Mouse (Mus musculus) macrophage (primary cell): ENCODE data around the gene Efna2. TPM values are rescaled to one million over a fixed set of nuclear protein-coding genes. Genes with fewer than 3 reads are reported as not detected.

Experiments used
- H3K27ac ChIP-seq: fragments of 350-480 bp; formaldehyde crosslinking; 2 replicates; pipeline ENCODE4 v1.9.0; 2021
- H3K36me3 ChIP-seq: fragments of 350-480 bp; formaldehyde crosslinking; 2 replicates; pipeline ENCODE4 v1.9.0; 2021; ENCODE audit errors: inconsistent target
- H3K4me3 ChIP-seq: fragments of 350-480 bp; formaldehyde crosslinking; 2 replicates; pipeline ENCODE4 v1.9.0; 2021; ENCODE audit errors: inconsistent target
- H3K79me2 ChIP-seq: fragments of 350-480 bp; formaldehyde crosslinking; 2 replicates; pipeline ENCODE4 v1.9.0; 2021; ENCODE audit errors: inconsistent target
- WGBS: methylation state at CpG from one replicate; pipeline ENCODE4 v1.1.7; 2026; ENCODE audit warnings: inconsistent platforms; ENCODE audit not compliant: missing documents; 5-methylcytosine and 5-hydroxymethylcytosine counted together
- polyA plus RNA-seq: library from polyadenylated mRNA; stranded (reverse); fragments of 250-400 nt; gene quantifications from 3 replicates; pipeline ENCODE4 v1.2.4, GENCODE M21; 2018; ENCODE audit warnings: inconsistent platforms

Efna2 gene
- polyA plus RNA-seq, 1 experiment from 2014 or later: 0.29 TPM

GRCm38 (mm10) chr10:80226416-80227165 is 47.3 kb downstream of the Efna2 start, which contains the start of gene Mum1:
Gene Mum1, plus strand, starts transcription at chr10:80226434.
- peaks cover 6% of the 10 kb centered on the region for H3K79me2 ChIP-seq
- under 1% methylated on average over 70 of the region's 75 CpGs for WGBS

GRCm38 (mm10) chr10:80227166-80227539 is 47.9 kb downstream of the Efna2 start:
- Histone ChIP-seq H3K79me2 (peaks cover 6% of the 10 kb centered on the region), H3K4me3 (peak overlapping the region; percentile 76), H3K36me3 (peaks cover 23% of the 10 kb centered on the region; the same call in 1 of the 2 replicates), H3K27ac (peak overlapping the region; percentile 29)
- 9% methylated on average over 10 of the region's 10 CpGs for WGBS

More at GRCm38 (mm10) chr10:80226416-80227165, 47.3 kb downstream of the Efna2 start, which contains the start of gene Mum1:
- peaks cover 17% of the 10 kb centered on the region; the same call in 1 of the 2 replicates for H3K36me3 ChIP-seq
- H3K27ac ChIP-seq: peak within 1 kb of the TSS; percentile 42
- H3K4me3 ChIP-seq: peak within 1 kb of the TSS; percentile 76

- 88% methylated on average over 14 of the region's 15 CpGs for WGBS
- H3K27ac ChIP-seq: no peak overlapping the region
- no peak overlapping the region for H3K4me3 ChIP-seq
- H3K79me2 ChIP-seq: peaks cover 6% of the 10 kb centered on the region
- peaks cover 32% of the 10 kb centered on the region; the same call in 1 of the 2 replicates for H3K36me3 ChIP-seq
These were observed 48.8 kb downstream of the Efna2 start for GRCm38 (mm10) chr10:80227877-80228775.

GRCm38 (mm10) chr10:80236145-80236825 is 57.0 kb downstream of the Efna2 start:
- peaks cover 87% of the 10 kb centered on the region for H3K36me3 ChIP-seq
- 97% methylated on average over 13 of the region's 13 CpGs for WGBS
- no peak overlapping the region for H3K27ac ChIP-seq

GRCm38 (mm10) chr10:80237020-80237419 is 57.7 kb downstream of the Efna2 start:
- Histone ChIP-seq H3K36me3 (peaks cover 85% of the 10 kb centered on the region), H3K27ac (no peak overlapping the region), H3K79me2 (no peaks in the 10 kb centered on the region; the same call in 1 of the 2 replicates), H3K4me3 (no peak overlapping the region)
- 92% methylated on average over 4 of the region's 4 CpGs for WGBS

More at GRCm38 (mm10) chr10:80236145-80236825, 57.0 kb downstream of the Efna2 start:
- Histone ChIP-seq H3K79me2 (no peaks in the 10 kb centered on the region; the same call in 1 of the 2 replicates), H3K4me3 (no peak overlapping the region)

- no peaks in the 10 kb centered on the region; the same call in 1 of the 2 replicates for H3K79me2 ChIP-seq
- WGBS: 97% methylated on average over 3 of the region's 3 CpGs
- no peak overlapping the region for H3K4me3 ChIP-seq
- H3K27ac ChIP-seq: no peak overlapping the region
- peaks cover 85% of the 10 kb centered on the region for H3K36me3 ChIP-seq
These were observed 59.0 kb downstream of the Efna2 start for GRCm38 (mm10) chr10:80238306-80238705.

Other genes with a start within 250 kb of the Efna2 start
- gene Wdr18, start 219.3 kb upstream of the Efna2 start, polyA plus RNA-seq: 11.4 to 31.4 TPM (median 18.8 TPM) in 3 replicates
- not detected in 3 replicates for gene Grin3b, start 208.8 kb upstream of the Efna2 start, polyA plus RNA-seq
- 37.3 to 67.6 TPM (median 52.3 TPM) in 3 replicates for gene Tmem259, start 195.2 kb upstream of the Efna2 start, polyA plus RNA-seq
- 4.0 to 9.8 TPM (median 4.7 TPM) in 3 replicates for gene Cnn2, start 190.9 kb upstream of the Efna2 start, polyA plus RNA-seq
- gene Abca7, start 183.0 kb upstream of the Efna2 start, polyA plus RNA-seq: 3.3 to 10.6 TPM (median 4.0 TPM) in 3 replicates
- 56.2 to 124 TPM (median 74.2 TPM) in 3 replicates for gene Arhgap45, start 162.8 kb upstream of the Efna2 start, polyA plus RNA-seq
- 51.6 to 65.8 TPM (median 54.3 TPM) in 3 replicates for gene Polr2e, start 139.7 kb upstream of the Efna2 start, polyA plus RNA-seq
- gene Gpx4, start 132.3 kb upstream of the Efna2 start, polyA plus RNA-seq: 427 to 512 TPM (median 481 TPM) in 3 replicates
- gene Sbno2, start 73.9 kb upstream of the Efna2 start, polyA plus RNA-seq: 23.7 to 43.6 TPM (median 42.5 TPM) in 3 replicates
- gene Stk11, start 63.7 kb upstream of the Efna2 start, polyA plus RNA-seq: 72.6 to 106 TPM (median 79.6 TPM) in 3 replicates
- 68.4 to 213 TPM (median 169 TPM) in 3 replicates for gene Atp5d, start 40.9 kb upstream of the Efna2 start, polyA plus RNA-seq
- 1.9 to 3.0 TPM (median 2.4 TPM) in 3 replicates for gene Cbarp, start 38.6 kb upstream of the Efna2 start, polyA plus RNA-seq
- gene Midn, start 31.2 kb upstream of the Efna2 start, polyA plus RNA-seq: 16.3 to 36.3 TPM (median 20.3 TPM) in 3 replicates
- 17.6 to 31.0 TPM (median 19.0 TPM) in 3 replicates for gene Cirbp, start 13.5 kb upstream of the Efna2 start, polyA plus RNA-seq
- gene 1600002K03Rik, start 6.5 kb upstream of the Efna2 start, polyA plus RNA-seq: 4.4 to 19.3 TPM (median 13.3 TPM) in 3 replicates
- gene Mum1, start 47.0 kb downstream of the Efna2 start, polyA plus RNA-seq: 5.1 to 14.8 TPM (median 7.6 TPM) in 3 replicates
- gene Ndufs7, start 69.6 kb downstream of the Efna2 start, polyA plus RNA-seq: 31.2 to 113 TPM (median 79.8 TPM) in 3 replicates
- gene Gamt, start 81.5 kb downstream of the Efna2 start, polyA plus RNA-seq: 8.2 to 24.0 TPM (median 13.8 TPM) in 3 replicates
- gene Dazap1, start 82.0 kb downstream of the Efna2 start, polyA plus RNA-seq: 75.1 to 96.3 TPM (median 76.2 TPM) in 3 replicates
- 1,044 to 2,135 TPM (median 1,962 TPM) in 3 replicates for gene Rps15, start 113.0 kb downstream of the Efna2 start, polyA plus RNA-seq
- 0.03 to 0.13 TPM (median 0.06 TPM) in 3 replicates for gene Apc2, start 116.5 kb downstream of the Efna2 start, polyA plus RNA-seq
- 20.5 to 43.3 TPM (median 41.4 TPM) in 3 replicates for gene 2310011J03Rik, start 141.1 kb downstream of the Efna2 start, polyA plus RNA-seq
- 0.36 to 0.99 TPM (median 0.64 TPM) in 3 replicates for gene Pcsk4, start 150.0 kb downstream of the Efna2 start, polyA plus RNA-seq
- gene Reep6, start 150.5 kb downstream of the Efna2 start, polyA plus RNA-seq: 0.14 to 0.42 TPM (median 0.14 TPM) in 3 replicates
- gene Adamtsl5, start 168.9 kb downstream of the Efna2 start, polyA plus RNA-seq: 4.7 to 10.2 TPM (median 8.1 TPM) in 3 replicates
- gene Plk5, start 177.0 kb downstream of the Efna2 start, polyA plus RNA-seq: not detected in 3 replicates
- gene Mex3d, start 208.2 kb downstream of the Efna2 start, polyA plus RNA-seq: 4.1 to 6.2 TPM (median 6.0 TPM) in 3 replicates
- gene Mbd3, start 220.1 kb downstream of the Efna2 start, polyA plus RNA-seq: 64.4 to 92.6 TPM (median 64.4 TPM) in 3 replicates
- gene Uqcr11, start 227.3 kb downstream of the Efna2 start, polyA plus RNA-seq: 150 to 306 TPM (median 241 TPM) in 3 replicates